Mouse (Mus musculus): Measurements from ENCODE around the gene Usp46.

Gene Usp46

GRCm38 (mm10) chr5:73955005-73955404, 113.2 kb downstream of the Usp46 start:
- no peak for DNase-seq (ENCODE audit: extremely low read depth, low read depth)

GRCm38 (mm10) chr5:73953066-73953614, 115.1 kb downstream of the Usp46 start:
- no peak for DNase-seq (ENCODE audit: extremely low read depth, low read depth)

DNA sequence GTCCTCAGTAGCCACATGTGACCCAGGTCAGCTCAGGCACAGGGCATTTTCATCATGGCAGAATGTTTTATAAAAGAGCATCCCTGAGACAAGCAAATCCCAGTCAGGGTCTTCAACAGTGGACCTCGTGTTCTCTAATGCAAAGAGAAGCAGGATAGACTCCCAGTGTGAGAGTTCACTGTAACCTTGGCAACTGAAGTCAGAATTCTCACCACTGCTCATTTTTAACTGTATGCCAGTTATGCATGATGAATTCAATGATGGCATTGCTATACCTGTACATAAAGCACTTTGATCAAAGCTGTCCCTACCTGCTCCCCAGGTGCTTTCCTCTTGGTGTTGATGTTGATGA, 116.6 kb downstream of the Usp46 start:
- no peak for DNase-seq (ENCODE audit: extremely low read depth, low read depth)

GRCm38 (mm10) chr5:73950809-73951648, 117.2 kb downstream of the Usp46 start:
- no peak for DNase-seq (ENCODE audit: extremely low read depth, low read depth)

Measured in MEL-GATA-1-ER (cell line).